9 mouse cellular contexts compared by ENCODE assay signal in the genomic region with DNA sequence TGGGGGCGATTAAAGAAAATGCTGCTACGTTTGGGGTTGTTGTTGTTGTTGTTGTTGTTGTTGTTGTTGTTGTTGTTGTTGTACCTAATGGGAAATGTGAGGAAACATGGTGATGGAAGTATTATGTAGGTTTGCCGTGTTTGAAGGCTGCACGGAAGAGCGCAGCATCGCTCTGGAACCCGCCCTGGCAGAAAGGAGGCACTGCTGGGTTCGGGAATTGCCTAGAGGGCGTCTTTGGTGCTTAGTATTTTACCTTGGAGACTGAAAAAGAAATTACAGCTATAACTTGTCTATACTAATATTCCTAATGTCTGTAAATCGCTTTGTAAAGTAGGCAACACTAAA. TPM values are rescaled to one million over a fixed set of nuclear protein-coding genes. Genes with fewer than 3 reads are reported as not detected.
DNase-seq lines count a peak whose midpoint lies in the region; ATAC-seq and TF ChIP-seq lines count a peak whose summit lies in the region.
"Had no signal": no experiment of that assay in that cellular context is flagged by ENCODE, and none has a peak within 500 bp of the region (broad histone marks: within the 10 kb centered on the region; RNA-seq: fewer than 3 reads in every experiment).

No protein-coding gene starts in this region.

- no peaks in the 10 kb centered on the region for H3K36me3 ChIP-seq in hindbrain, embryonic 11.5 days (ENCODE audit: control insufficient read depth, insufficient read depth, low read length)

- no peaks in the 10 kb centered on the region for H3K9me3 ChIP-seq in hindbrain, embryonic 11.5 days (ENCODE audit: control insufficient read depth, low read length)

- H3K27ac ChIP-seq in hindbrain, embryonic 11.5 days (ENCODE audit: low read depth, low read length) = no peak overlapping the region
- H3K27ac ChIP-seq: macrophage had no signal

- 5% methylated on average over 10 of the region's 10 CpGs for WGBS in lung, adult 2 months
- WGBS in hindbrain, embryonic 11.5 days = 2% methylated on average over 10 of the region's 10 CpGs

- H3K4me1 ChIP-seq in lung, adult 2 months (ENCODE audit: control insufficient read depth, insufficient read depth, low read length) = no peaks in the 10 kb centered on the region
- no peaks in the 10 kb centered on the region for H3K4me1 ChIP-seq in hindbrain, embryonic 11.5 days (replicated peaks; ENCODE audit: control insufficient read depth, insufficient read depth, low read length)

- no peak for TF ChIP-seq POLR2A in lung, adult 2 months (IDR thresholded peaks at IDR 0.05; ENCODE audit: borderline replicate concordance, extremely low read depth, low read depth, low read length)

- ATAC-seq in hindbrain, embryonic 11.5 days (ENCODE audit: low FRiP score) = peak; percentile 66; the same call in 1 of the 2 replicates

- no peak for DNase-seq in lung, adult 2 months
- no peak for DNase-seq in lung, adult 18-20 months
- DNase-seq in cerebellum, adult 9-10 months = peak; percentile 63
- DNase-seq in hindbrain, embryonic 11.5 days (ENCODE audit: low spot score) = no peak
- DNase-seq in liver = peak; percentile 5
- DNase-seq in right cerebral cortex, adult 18-20 months = peak; percentile 48
- no peak for DNase-seq in adrenal gland, adult 2 months
- DNase-seq in ovary, postnatal 36 days (ENCODE audit: low spot score) = no peak

- peaks cover 10% of the 10 kb centered on the region for H3K27me3 ChIP-seq in hindbrain, embryonic 11.5 days (ENCODE audit: control insufficient read depth, insufficient read depth, low read length)

- H3K4me2 ChIP-seq in hindbrain, embryonic 11.5 days (replicated peaks; ENCODE audit: low read depth, low read length) = peak overlapping the region; percentile 96

- TF ChIP-seq CTCF in lung, adult 2 months (IDR thresholded peaks at IDR 0.05; ENCODE audit: insufficient read depth, low read length) = no peak

- H3K4me3 ChIP-seq in lung, adult 2 months (replicated peaks; ENCODE audit: extremely low read depth, low read depth, low read length) = peak overlapping the region; percentile 68
- peak overlapping the region; percentile 65 for H3K4me3 ChIP-seq in hindbrain, embryonic 11.5 days (ENCODE audit: low read depth, low read length)

- H3K9ac ChIP-seq in hindbrain, embryonic 11.5 days (ENCODE audit: low read depth, low read length) = peak overlapping the region; percentile 61; the same call in 1 of the 2 replicates

RNA-seq across cellular contexts. Expression of a gene that starts 9.4 kb away (rescaled TPM):
- polyA plus RNA-seq in lung, adult 2 months (2012; rRNA removed) = 3.0 and 4.8 TPM in 2 replicates
- 12.1 and 12.7 TPM in 2 replicates for polyA plus RNA-seq in hindbrain, embryonic 11.5 days (2014; fragmentation: Nextera tagmentation; extraction: Ambion mirVana)
- 1 to 10 TPM in 1 of 2 experiments, under 1 TPM in 1; 0.95 to 1.6 TPM for total RNA-seq in adrenal gland, adult 2 months (2021)
- polyA plus RNA-seq in adrenal gland, adult 2 months (2012; rRNA removed) = 0.15 and 0.31 TPM in 2 replicates

Comparison
In these comparisons a context has a peak if more than half of its experiments do, and no peak if none do; other contexts are left out.
1. DNase-seq: peak in cerebellum, adult 9-10 months (single experiment), liver (single experiment) and right cerebral cortex, adult 18-20 months (single experiment); none in lung, adult 2 months (single experiment), lung, adult 18-20 months (0 of 2), hindbrain, embryonic 11.5 days (single experiment), adrenal gland, adult 2 months (single experiment) and ovary, postnatal 36 days (single experiment).